Mouse (Mus musculus) retina, embryonic 14.5 days (tissue): ENCODE measurements around the gene Herc4.

Experiments
- DNase-seq: peaks from one replicate; pipeline ENCODE4 v3.0.0-alpha.2; 2015; ENCODE audit warnings: low spot score

Herc4 gene

GRCm38 (mm10) chr10:63243493-63244054, at the start of gene Herc4:
TSS of gene Herc4 (plus strand) at chr10:63243810.
- DNase-seq, result peak; percentile 95

GRCm38 (mm10) chr10:63199008-63199407, 44.6 kb upstream of the Herc4 start:
- DNase-seq, result no peak

GRCm38 (mm10) chr10:63201534-63201933, 42.1 kb upstream of the Herc4 start:
- DNase-seq, result no peak

- DNase-seq, result no peak
Measured at GRCm38 (mm10) chr10:63203002-63203401, 40.6 kb upstream of the Herc4 start.

GRCm38 (mm10) chr10:63203728-63204127, 39.9 kb upstream of the Herc4 start, which contains the start of gene Mypn:
TSS of gene Mypn (minus strand) at chr10:63203952.
- DNase-seq, result no peak

GRCm38 (mm10) chr10:63208871-63209270, 34.7 kb upstream of the Herc4 start:
- no peak for DNase-seq

- DNase-seq, result peak; percentile 60
Measured at GRCm38 (mm10) chr10:63221081-63221783, 22.4 kb upstream of the Herc4 start.

GRCm38 (mm10) chr10:63224341-63224740, 19.3 kb upstream of the Herc4 start:
- no peak for DNase-seq

GRCm38 (mm10) chr10:63230266-63230665, 13.3 kb upstream of the Herc4 start:
- DNase-seq, result no peak

GRCm38 (mm10) chr10:63230854-63231253, 12.8 kb upstream of the Herc4 start:
- DNase-seq, result no peak

- no peak for DNase-seq
Measured at GRCm38 (mm10) chr10:63231630-63232029, 12.0 kb upstream of the Herc4 start.

- no peak for DNase-seq
Measured at GRCm38 (mm10) chr10:63234133-63234532, 9.5 kb upstream of the Herc4 start.

GRCm38 (mm10) chr10:63235889-63236288, 7.7 kb upstream of the Herc4 start:
- DNase-seq, result no peak

- DNase-seq, result no peak
Measured at GRCm38 (mm10) chr10:63236663-63237062, 6.9 kb upstream of the Herc4 start.

- no peak for DNase-seq
Measured at GRCm38 (mm10) chr10:63237206-63237605, 6.4 kb upstream of the Herc4 start.

GRCm38 (mm10) chr10:63238090-63238489, 5.5 kb upstream of the Herc4 start:
- DNase-seq, result no peak

- DNase-seq, result no peak
Measured at GRCm38 (mm10) chr10:63239848-63240247, 3.8 kb upstream of the Herc4 start.

- DNase-seq, result no peak
Measured at GRCm38 (mm10) chr10:63240868-63241271, 2.7 kb upstream of the Herc4 start.

- DNase-seq, result no peak
Measured at GRCm38 (mm10) chr10:63242798-63243435, 693 bp upstream of the Herc4 start.

- no peak for DNase-seq
Measured at GRCm38 (mm10) chr10:63244055-63244671, 553 bp downstream of the Herc4 start.

- DNase-seq, result peak; percentile 63
Measured at GRCm38 (mm10) chr10:63244746-63245145, 1.1 kb downstream of the Herc4 start.

GRCm38 (mm10) chr10:63245846-63246245, 2.2 kb downstream of the Herc4 start:
- no peak for DNase-seq

GRCm38 (mm10) chr10:63247457-63247856, 3.8 kb downstream of the Herc4 start:
- DNase-seq, result no peak
